Mouse (Mus musculus) cerebellum, postnatal 4 days (tissue): Measurements from ENCODE around the gene Pfdn6.
"Not testable (repeated sequence)": the region's sequence is repeated elsewhere in the genome, so short reads cannot be mapped to it uniquely, and the experiment has no call there.

Experiments
- DNase-seq, 2 experiments: peaks; one replicate each; pipeline ENCODE4 v3.0.0; 2022; ENCODE audit warnings: low spot score in 2 of 2, mixed read lengths in 1 of 2

The Pfdn6 gene

DNA sequence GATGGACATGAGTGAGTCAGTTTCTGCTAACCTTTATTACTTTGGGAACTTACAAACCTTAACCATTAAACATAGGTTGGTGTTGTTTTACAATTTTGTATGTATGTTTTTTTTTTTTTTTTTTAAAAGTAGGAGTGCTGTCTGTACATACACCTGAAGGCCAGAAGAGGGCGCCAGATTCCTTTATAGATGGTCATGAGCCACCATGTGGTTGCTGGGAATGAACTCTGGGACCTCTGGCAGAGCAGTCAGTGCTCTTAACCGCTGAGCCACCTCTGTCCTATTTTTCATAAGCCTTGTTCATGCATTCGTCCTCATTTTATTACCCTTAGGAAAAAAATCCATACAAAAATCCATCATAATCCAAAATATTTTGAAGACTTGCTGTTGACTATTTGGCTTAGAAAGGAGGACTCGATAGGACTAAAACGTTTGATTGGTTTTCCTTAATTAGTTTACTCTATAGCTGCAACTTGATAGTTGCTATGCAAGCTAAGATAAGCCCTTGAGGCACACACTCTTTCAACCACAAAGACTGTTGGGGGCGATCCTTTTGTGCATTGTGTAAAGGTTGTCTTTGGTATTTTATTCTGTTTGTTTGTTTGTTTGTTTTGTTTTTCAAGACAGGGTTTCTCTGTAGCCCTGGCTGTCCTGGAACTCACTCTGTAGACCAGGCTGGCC is 42.9 kb downstream of the Pfdn6 start:
- no peak for DNase-seq

DNA sequence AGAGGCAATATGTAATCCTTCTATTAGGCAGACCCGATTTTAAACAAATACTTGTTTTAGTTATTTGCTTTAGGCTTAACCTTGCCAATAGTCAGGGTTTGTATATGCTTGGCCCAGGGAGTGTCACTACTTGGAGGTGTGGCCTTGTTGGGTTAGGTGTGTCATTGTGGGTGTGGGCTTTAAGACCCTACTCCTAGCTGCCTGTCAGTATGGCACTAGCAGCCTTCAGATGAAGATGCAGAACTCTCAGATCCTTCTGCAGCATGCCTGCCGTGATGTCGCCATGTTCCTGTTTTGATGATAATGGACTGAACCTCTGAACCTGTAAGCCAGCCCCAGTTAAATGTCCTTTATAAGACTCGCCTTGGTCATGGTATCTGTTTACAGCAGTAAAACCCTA is 47.1 kb downstream of the Pfdn6 start:
- not testable (repeated sequence) for DNase-seq

DNA sequence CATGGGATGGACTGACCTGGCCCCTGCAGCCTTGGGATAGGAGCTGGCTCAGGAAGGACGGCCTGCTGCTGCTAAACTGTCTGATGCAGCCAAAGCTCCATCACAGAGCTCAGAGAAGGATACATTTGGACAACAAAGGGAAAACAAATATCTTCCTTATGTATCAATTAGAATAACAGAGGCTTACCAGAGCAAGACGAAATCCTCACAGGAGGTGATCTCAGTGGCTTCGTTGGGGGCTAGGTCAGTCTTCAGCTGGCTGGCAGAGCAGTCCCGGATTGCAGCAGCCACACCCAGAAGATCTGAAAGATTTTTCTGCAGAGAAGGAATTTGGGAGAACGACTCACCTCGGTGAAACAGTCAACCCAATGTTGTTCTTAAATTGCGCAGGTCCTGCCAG is 47.7 kb downstream of the Pfdn6 start:
- DNase-seq, result no peak

DNA sequence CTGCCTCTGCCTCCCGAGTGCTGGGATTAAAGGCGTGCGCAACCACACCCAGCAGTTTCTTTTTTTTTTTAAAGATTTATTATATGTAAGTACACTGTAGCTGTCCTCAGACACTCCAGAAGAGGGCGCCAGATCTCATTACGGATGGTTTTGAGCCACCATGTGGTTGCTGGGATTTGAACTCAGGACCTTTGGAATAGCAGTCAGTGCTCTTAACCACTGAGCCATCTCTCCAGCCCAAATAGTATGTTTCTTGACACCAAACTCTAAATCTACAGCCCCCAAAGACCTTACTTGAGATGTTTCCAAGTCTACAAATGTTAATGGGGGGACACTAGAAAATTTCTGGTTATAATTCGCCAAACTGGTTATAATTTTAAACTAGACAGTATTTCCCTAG is 48.3 kb downstream of the Pfdn6 start:
- DNase-seq, result not testable (repeated sequence)

GRCm38 (mm10) chr17:33891357-33891756 is 48.8 kb downstream of the Pfdn6 start:
- no peak for DNase-seq

GRCm38 (mm10) chr17:33890533-33891059 is 49.5 kb downstream of the Pfdn6 start, which contains the start of gene Kifc1:
Gene Kifc1 (minus strand): TSS chr17:33890661.
- peak; percentile 99 to 100 for DNase-seq

DNA sequence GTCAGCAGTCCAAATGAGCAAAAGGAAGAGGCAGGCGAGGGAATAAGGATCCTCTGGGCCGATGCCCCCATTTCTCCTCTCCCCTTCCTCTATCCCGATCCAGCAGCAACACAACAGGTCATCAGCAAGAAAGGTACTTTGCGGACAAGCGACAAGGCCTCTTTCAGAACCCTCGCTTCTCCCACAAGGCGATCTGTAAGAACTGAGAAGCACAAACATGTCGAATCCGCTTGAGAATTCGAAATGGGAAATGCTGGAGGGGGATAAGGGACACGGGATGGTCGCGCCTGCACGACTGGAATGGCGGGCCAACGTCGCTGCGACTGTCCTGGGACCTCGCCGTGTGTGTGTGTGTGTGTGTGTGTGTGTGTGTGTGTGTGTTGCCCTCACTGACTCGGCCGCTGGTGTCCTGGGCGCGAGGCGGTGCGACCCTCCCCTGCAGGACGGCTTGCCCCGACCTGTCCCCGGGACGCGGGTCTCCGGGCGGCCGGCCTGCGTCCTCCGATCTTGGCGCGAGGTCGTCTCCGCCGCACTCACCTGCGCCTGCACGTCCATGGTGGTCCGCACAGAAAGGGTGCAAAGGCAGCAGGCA is 50.1 kb downstream of the Pfdn6 start:
- DNase-seq, result not testable (repeated sequence)
